Mouse (Mus musculus): ENCODE measurements at regions not wholly inside any gene's neighbourhood (a gene's known extent, or its start where the extent isn't known, plus 50 kb on each side); places are given as distances from the start of the nearest gene placed in this dataset.

GRCm38 (mm10) chr8:115536001-115536400, 171.6 kb downstream of the Maf start:
- no peak for TF ChIP-seq CTCF (IDR thresholded peaks at IDR 0.05; ENCODE audit: borderline replicate concordance, insufficient read depth, low read depth, low read length)
- no peak for TF ChIP-seq POLR2A (IDR thresholded peaks at IDR 0.05; ENCODE audit: borderline replicate concordance, insufficient read depth, low read length)
